Mouse (Mus musculus) G1E (cell line): ENCODE results near the gene Papola.

ENCODE experiments used
- CTCF ChIP-seq: IDR thresholded peaks from 2 replicates; pipeline ENCODE4 v1.5.1; 2012; ENCODE audit warnings: low read depth, low read length, inconsistent platforms, mixed read lengths
- GATA1 ChIP-seq: IDR thresholded peaks from 2 replicates; pipeline ENCODE4 v1.6.1; 2012; ENCODE audit warnings: borderline replicate concordance, low read length, inconsistent platforms, mixed read lengths
- TAL1 ChIP-seq: conservative IDR thresholded peaks from 2 replicates; pipeline ENCODE4 v1.6.1; 2012; ENCODE audit warnings: low read depth, low read length, inconsistent platforms, mixed read lengths

DNA sequence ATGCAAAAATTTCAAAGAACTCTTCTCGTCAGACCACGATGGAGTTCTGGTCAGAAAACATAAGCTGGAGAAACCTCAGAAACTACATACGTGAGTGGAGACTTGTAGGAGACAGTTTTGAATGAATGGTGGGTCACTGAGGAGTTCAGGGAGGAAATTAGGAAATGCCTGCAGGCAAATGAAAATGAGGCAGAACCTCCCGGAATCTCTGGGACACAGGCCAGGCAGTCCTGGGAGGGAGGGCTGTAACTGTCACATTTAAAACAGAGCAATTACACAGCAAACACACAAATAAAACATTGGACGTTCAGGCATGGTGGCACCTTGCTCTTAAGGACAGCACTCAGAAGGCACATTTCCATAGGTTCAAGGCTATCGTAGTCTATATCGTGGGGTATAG lies 9.6 kb upstream of the Papola start:
- TF ChIP-seq GATA1 = no peak
- no peak for TF ChIP-seq CTCF
- TF ChIP-seq TAL1 = no peak
